ENCODE assay signal across 8 mouse cellular contexts in the genomic region with DNA sequence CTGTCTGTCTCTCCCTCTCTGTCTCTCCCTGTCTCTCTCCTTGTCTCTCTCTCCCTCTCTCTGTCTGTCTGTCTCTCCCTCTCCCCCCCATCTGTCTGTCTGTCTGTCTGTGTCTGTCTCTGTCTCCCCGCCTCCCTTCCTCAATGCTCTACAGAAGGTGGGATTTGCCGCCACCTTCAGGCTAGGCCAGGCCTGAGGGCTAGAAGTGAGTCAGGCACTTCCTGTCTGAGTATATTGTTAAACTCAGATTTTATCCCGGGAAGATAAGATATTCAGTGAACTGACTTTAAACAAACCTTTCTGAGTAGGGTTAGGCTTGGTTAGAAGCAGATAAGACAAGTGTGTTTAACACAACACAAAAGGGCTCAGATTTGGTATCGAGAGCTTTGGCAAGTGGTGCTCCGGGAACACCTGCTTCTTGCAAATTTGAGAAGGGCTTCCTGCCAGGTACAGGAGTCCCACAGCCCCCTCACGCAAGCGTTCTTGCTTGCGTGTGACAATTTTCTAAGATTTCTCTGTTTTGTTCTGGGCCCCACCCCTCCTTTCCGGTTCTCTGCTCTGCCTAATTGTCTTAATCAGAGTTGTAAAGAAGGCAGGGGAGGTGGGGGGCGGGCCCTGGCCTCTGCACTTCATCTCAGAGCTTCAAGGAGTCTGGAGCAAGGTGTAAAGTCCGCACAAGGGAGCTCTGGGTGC. TPM values are rescaled to one million over a fixed set of nuclear protein-coding genes. Genes with fewer than 3 reads are reported as not detected.
DNase-seq lines count a peak whose midpoint lies in the region; ATAC-seq and TF ChIP-seq lines count a peak whose summit lies in the region.

No protein-coding gene starts in this region.

- H3K27ac ChIP-seq in left cerebral cortex, adult 2 months = no peak overlapping the region
- no peak overlapping the region for H3K27ac ChIP-seq in heart, embryonic 14.5 days (replicated peaks in 1 of 2; ENCODE audit: control insufficient read depth in 1 of 2, insufficient read depth in 1 of 2, low read depth in 2 of 2, low read length in 2 of 2)
- no peak overlapping the region for H3K27ac ChIP-seq in kidney, postnatal 0 days
- no peak overlapping the region for H3K27ac ChIP-seq in midbrain, embryonic 16.5 days (ENCODE audit: low read length)

- TF ChIP-seq CTCF in left cerebral cortex, adult 2 months (IDR thresholded peaks at IDR 0.05) = peak; percentile 46
- peak; percentile 78 for TF ChIP-seq CTCF in kidney, postnatal 0 days (IDR thresholded peaks at IDR 0.05; ENCODE audit: low read depth)

- H3K9ac ChIP-seq in heart, embryonic 14.5 days (ENCODE audit: low read length) = no peak overlapping the region
- H3K9ac ChIP-seq in kidney, postnatal 0 days (ENCODE audit: low read depth, low read length) = no peak overlapping the region
- H3K9ac ChIP-seq in midbrain, embryonic 16.5 days (ENCODE audit: low read depth, low read length) = no peak overlapping the region

- no peaks in the 10 kb centered on the region for H3K9me3 ChIP-seq in heart, embryonic 14.5 days (ENCODE audit: control insufficient read depth, low read length)
- no peaks in the 10 kb centered on the region for H3K9me3 ChIP-seq in kidney, postnatal 0 days (replicated peaks; ENCODE audit: low read length)
- no peaks in the 10 kb centered on the region for H3K9me3 ChIP-seq in midbrain, embryonic 16.5 days (replicated peaks; ENCODE audit: control insufficient read depth, low read length, poor library complexity, severe bottlenecking)

- intact Hi-C loops in left cerebral cortex, adult 2 months (cut with DNase I) = loop anchor here (5.0 kb wide), 2 partner anchors 287 to 442 kb away; no protein-coding TSS in a partner anchor

- peaks cover 5% of the 10 kb centered on the region in 2 experiments; a peak in 2 of 4 replicates for H3K4me1 ChIP-seq in heart, embryonic 14.5 days (ENCODE audit: control insufficient read depth in 2 of 2, insufficient read depth in 2 of 2, low read length in 2 of 2)
- H3K4me1 ChIP-seq in kidney, postnatal 0 days (replicated peaks; ENCODE audit: insufficient read depth, low read length) = peaks cover 6% of the 10 kb centered on the region; the same call in 1 of the 2 replicates
- H3K4me1 ChIP-seq in midbrain, embryonic 16.5 days (ENCODE audit: control insufficient read depth, insufficient read depth, low read length) = peaks cover 6% of the 10 kb centered on the region; the same call in 1 of the 2 replicates

- WGBS in heart, embryonic 14.5 days = 9% methylated on average over 11 of the region's 11 CpGs
- 6% methylated on average over 11 of the region's 11 CpGs for WGBS in kidney, postnatal 0 days
- 10% methylated on average over 11 of the region's 11 CpGs for WGBS in midbrain, embryonic 16.5 days

- ATAC-seq in heart, embryonic 14.5 days (ENCODE audit: insufficient number of reproducible peaks, insufficient read depth, low FRiP score, low read depth) = no peak
- peak; percentile 45; the same call in 1 of the 2 replicates for ATAC-seq in kidney, postnatal 0 days (replicated peaks; ENCODE audit: low FRiP score, low read depth)
- ATAC-seq in midbrain, embryonic 16.5 days = no peak

- no peak for DNase-seq in left cerebral cortex, adult 2 months (ENCODE audit: extremely low spot score in 1 of 2, low spot score in 2 of 2)
- no peak for DNase-seq in left cerebral cortex, adult 11 months (ENCODE audit: low spot score)
- peak; percentile 56 for DNase-seq in adipocyte (ENCODE audit: low spot score)
- DNase-seq in kidney, postnatal 0 days (ENCODE audit: low spot score) = peak; percentile 65
- peak; percentile 78 to 81 for DNase-seq in thymus, postnatal 36 days
- no peak for DNase-seq in layer of hippocampus, adult 9-10 months (ENCODE audit: low spot score)

- H3K27me3 ChIP-seq in heart, embryonic 14.5 days (ENCODE audit: control insufficient read depth, insufficient read depth, low read length) = peaks cover 19% of the 10 kb centered on the region
- H3K27me3 ChIP-seq in kidney, postnatal 0 days (ENCODE audit: insufficient read depth, low read length) = no peaks in the 10 kb centered on the region
- no peaks in the 10 kb centered on the region for H3K27me3 ChIP-seq in midbrain, embryonic 16.5 days (ENCODE audit: control insufficient read depth, insufficient read depth, low read depth, low read length)

- peak overlapping the region; percentile 52 for H3K4me2 ChIP-seq in heart, embryonic 14.5 days (ENCODE audit: low read length)
- H3K4me2 ChIP-seq in kidney, postnatal 0 days (ENCODE audit: low read length) = peak overlapping the region; percentile 1
- peak overlapping the region; percentile 29 for H3K4me2 ChIP-seq in midbrain, embryonic 16.5 days (ENCODE audit: low read length)

- H3K36me3 ChIP-seq in heart, embryonic 14.5 days (ENCODE audit: control insufficient read depth, insufficient read depth, low read length) = no peaks in the 10 kb centered on the region
- no peaks in the 10 kb centered on the region for H3K36me3 ChIP-seq in kidney, postnatal 0 days (ENCODE audit: insufficient read depth, low read length)
- no peaks in the 10 kb centered on the region for H3K36me3 ChIP-seq in midbrain, embryonic 16.5 days (ENCODE audit: control insufficient read depth, insufficient read depth, low read length)

- no peak overlapping the region for H3K4me3 ChIP-seq in left cerebral cortex, adult 2 months
- 0 out of 4 replicates have a peak overlapping the region, but pooled peaks of 1 of the 2 experiments have one; percentile 6 for H3K4me3 ChIP-seq in heart, embryonic 14.5 days (ENCODE audit: control insufficient read depth in 1 of 2, insufficient read depth in 1 of 2, low read depth in 1 of 2, low read length in 2 of 2)
- H3K4me3 ChIP-seq in kidney, postnatal 0 days (replicated peaks; ENCODE audit: low read depth, low read length) = no peak overlapping the region
- no peak overlapping the region for H3K4me3 ChIP-seq in midbrain, embryonic 16.5 days (ENCODE audit: low read depth, low read length)

RNA-seq across cellular contexts. Expression of a gene that starts 6.6 kb away (rescaled TPM):
- 10 to 100 TPM; 78.4 to 79.0 TPM for total RNA-seq in left cerebral cortex, adult 2 months (2021)
- 0.27 and 0.76 TPM in 2 replicates for polyA plus RNA-seq in heart, embryonic 14.5 days (2014; fragmentation: Nextera tagmentation; extraction: Ambion mirVana)
- polyA plus RNA-seq in kidney, postnatal 0 days (2015; fragmentation: Nextera tagmentation; extraction: Ambion mirVana) = 7.5 and 9.5 TPM in 2 replicates
- polyA plus RNA-seq in midbrain, embryonic 16.5 days (2015; fragmentation: Nextera tagmentation; extraction: Ambion mirVana) = 30.5 and 31.1 TPM in 2 replicates

RNA-seq across cellular contexts. Expression of a gene that starts 25.8 kb away (rescaled TPM):
- 1 to 10 TPM; 4.8 to 4.9 TPM for total RNA-seq in left cerebral cortex, adult 2 months (2021)
- 0.08 and 0.12 TPM in 2 replicates for polyA plus RNA-seq in heart, embryonic 14.5 days (2014; fragmentation: Nextera tagmentation; extraction: Ambion mirVana)
- polyA plus RNA-seq in kidney, postnatal 0 days (2015; fragmentation: Nextera tagmentation; extraction: Ambion mirVana) = 1.2 and 1.3 TPM in 2 replicates
- 0.19 and 0.24 TPM in 2 replicates for polyA plus RNA-seq in midbrain, embryonic 16.5 days (2015; fragmentation: Nextera tagmentation; extraction: Ambion mirVana)

Comparison
In these comparisons a context has a peak if more than half of its experiments do, and no peak if none do; other contexts are left out.
1. DNase-seq: peak in adipocyte (single experiment), kidney, postnatal 0 days (single experiment) and thymus, postnatal 36 days (2 of 2); none in left cerebral cortex, adult 2 months (0 of 2), left cerebral cortex, adult 11 months (single experiment) and layer of hippocampus, adult 9-10 months (single experiment).
2. H3K4me2 ChIP-seq: peak in every context shown above with its lines; median percentile 52 in heart, embryonic 14.5 days; 29 in midbrain, embryonic 16.5 days; 1 in kidney, postnatal 0 days.